Mouse (Mus musculus): ENCODE measurements around the gene Endog. TPM values are rescaled to one million over a fixed set of nuclear protein-coding genes. Genes with fewer than 3 reads are reported as not detected.
"Not testable (repeated sequence)": the region's sequence is repeated elsewhere in the genome, so short reads cannot be mapped to it uniquely, and the experiment has no call there.

Gene Endog
- 10 to 100 TPM; 21.3 to 21.9 TPM for total RNA-seq (2021)

DNA sequence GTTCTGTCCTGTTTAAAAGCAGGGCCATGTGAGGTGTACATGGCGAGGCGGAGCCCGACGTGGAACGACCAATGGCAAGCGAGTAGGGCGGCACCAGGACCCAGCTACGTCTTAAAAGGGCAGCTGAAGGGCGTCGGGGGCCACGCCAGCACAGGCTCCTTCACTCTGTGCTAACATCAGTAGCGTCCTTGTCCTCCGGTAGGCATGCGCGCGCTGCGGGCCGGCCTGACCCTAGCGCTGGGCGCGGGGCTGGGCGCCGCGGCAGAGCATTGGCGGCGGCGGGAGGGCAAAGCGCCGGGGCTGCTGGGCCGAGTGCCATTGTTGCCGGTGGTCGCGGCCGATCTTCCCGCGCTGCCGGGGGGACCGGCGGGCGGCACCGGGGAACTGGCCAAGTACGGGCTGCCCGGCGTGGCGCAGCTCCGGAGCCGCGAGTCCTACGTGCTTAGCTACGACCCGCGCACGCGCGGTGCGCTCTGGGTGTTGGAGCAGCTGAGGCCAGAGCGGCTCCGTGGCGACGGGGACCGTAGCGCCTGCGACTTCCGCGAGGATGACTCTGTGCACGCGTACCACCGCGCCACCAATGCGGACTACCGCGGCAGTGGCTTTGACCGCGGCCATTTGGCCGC is at the start of gene Endog:
TSS of gene Endog (plus strand) at position 123 of the 626 bp plus-strand sequence.
- DNase-seq = peak; percentile 85 to 88

DNA sequence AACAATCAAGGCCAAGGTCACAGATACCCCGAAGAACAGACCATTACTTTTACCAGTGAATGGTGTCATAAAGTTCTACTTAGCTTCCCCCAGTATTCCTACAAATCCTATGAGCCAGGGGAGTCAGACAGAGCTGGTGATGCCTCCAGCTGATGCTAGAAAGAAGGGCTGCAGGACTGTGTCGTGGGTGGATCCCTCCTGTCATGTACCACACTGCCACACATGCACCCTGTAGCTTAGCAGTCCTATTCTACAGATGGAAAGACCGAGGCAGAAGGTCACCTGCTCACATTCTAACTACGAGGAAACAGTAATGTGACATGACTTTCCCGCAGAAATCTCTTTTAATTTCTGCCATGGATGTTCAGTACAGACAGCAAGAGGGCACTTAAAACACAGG is 48.5 kb upstream of the Endog start:
- DNase-seq = peak; percentile 41 to 55

DNA sequence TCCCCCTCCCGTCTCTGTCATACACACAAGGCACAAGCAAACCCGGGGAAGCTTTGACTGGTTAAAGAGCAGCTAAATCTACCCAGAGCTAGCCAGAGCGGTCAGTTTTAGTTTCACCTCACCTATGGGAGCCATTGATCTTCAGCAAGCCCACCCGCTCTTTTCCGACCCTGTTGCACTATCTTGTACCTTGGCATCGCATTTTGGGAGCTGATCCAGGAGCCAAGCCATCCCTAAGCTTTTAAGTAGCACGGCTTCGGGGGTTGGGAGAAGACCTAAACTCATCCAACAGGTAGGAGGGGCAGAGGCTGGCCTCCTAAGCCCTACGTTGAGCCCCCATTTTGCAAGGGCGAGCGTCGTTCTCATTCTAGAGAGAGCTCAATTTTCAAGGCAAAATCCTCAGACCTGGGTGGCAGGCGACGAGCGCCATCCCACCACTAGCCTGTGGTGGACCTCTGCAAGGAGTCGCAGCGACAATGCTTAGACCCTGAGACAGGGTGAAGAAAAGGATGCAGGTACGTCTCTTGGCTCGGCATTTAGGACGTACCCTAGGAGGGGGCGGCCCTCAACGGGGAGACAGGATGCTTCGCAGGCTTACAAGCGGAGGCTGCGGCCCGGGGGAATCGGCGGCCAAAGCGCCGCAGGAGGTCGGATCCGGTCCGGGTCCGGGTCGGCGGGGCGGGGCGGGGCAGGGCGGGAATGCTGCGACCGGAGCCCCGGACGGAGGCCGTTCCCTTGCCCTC is 47.4 kb upstream of the Endog start:
- peak in 1 of 2 experiments; percentile 17 for DNase-seq

GRCm38 (mm10) chr2:30124472-30125274 is 46.6 kb upstream of the Endog start, which contains the start of gene Zer1:
TSS of gene Zer1 (minus strand) at chr2:30124585.
- peak; percentile 95 to 96 for DNase-seq

GRCm38 (mm10) chr2:30128789-30129188 is 42.5 kb upstream of the Endog start:
- DNase-seq = no peak

GRCm38 (mm10) chr2:30130156-30130555 is 41.1 kb upstream of the Endog start:
- no peak for DNase-seq

DNA sequence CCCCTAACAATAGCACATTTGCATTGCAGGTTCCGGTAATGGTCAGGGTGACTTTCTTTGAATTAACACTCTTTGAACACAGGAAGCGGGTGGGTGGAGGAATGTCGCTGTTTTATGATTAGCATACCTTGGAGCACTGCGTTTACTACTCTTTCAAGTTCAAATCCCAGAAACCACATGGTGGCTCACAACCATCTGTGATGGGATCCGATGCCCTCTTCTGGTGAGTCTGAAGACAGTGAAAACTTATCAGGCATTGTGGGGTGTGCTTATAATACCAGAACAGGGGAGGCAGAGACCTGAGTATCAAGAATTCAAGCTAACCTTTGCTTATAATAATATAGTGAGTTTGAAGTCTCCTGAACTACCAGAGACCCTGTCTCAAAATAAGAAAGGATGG is 40.1 kb upstream of the Endog start:
- not testable (repeated sequence) for DNase-seq

DNA sequence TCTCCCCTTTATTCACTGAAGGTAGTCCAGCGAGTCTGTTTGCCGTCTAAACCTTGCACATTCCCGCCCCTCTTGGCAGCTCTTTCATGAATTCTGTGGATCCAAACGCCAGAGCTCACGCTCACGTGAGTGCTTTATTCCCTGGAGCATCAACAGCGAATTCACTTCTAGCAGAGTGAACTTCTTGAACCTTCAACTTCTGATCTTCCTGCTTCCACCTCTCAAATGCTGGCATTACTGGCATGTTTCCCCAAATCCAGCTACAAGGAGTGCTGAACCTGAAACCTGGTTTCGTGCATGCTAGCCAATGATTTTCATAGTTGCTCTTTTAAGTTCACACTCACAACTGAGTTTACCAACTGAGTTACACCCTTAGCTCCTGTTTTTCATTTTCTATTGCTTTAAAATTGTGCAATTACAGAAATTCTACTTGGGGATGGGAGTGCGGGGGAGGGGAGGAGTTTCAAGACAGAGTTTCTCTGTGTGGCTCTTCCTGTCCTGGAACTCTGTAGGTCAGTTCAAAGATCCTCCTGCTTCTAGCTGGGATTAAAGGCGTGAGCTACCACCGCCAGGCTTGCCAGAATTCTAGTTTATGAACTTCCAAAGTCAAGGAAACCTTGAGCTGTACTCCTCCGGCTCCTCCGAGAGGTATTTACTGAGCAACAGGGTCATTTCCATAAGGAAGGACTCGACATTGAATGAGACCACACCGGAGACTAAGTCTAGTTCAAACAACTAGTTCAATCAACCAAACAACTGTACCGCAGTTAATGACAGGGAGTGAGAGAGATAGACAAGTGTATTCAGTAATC is 38.3 kb upstream of the Endog start:
- DNase-seq = no peak

DNA sequence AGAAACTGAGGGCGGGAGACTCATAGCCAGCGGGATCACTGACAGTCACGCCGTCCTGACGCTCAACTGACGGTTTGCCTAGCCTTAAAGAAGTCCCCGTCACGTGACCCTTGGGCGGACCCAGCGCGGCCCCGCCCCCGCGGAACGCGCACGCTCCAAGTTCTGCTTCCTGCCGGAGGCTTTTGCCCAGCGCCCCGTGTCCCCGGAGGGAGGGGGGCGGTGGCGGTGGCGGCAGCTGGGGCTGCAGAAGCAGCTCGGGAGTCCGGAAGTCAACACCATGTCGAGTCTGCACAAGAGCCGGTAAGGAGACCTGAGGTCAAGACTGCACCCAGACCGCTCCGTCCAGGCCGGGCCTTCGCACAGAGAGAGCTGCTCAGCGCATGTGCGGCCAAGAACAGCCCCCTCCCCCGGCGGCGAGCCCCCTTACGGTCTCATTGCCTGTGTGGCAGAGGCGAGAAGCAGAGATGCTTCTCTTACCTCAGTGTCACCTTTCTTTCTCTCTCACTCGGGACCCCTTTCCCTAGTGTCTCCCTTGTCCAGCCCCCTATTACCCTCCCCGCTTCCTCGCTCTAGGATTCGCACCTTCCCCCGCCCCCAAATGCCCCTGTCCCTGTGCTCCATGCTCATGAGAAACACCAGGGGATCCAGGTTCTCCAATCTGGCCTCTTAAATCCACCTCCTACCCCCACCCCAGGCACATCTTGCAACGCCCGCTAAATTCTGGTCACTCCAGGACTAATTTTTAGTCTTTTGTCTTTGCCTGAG is 37.5 kb upstream of the Endog start, which contains the start of gene Tbc1d13:
TSS of gene Tbc1d13 (plus strand) at position 134 of the 765 bp plus-strand sequence.
- DNase-seq = peak; percentile 97 to 98

- DNase-seq = no peak
These were observed 36.9 kb upstream of the Endog start for GRCm38 (mm10) chr2:30134378-30134711.

DNA sequence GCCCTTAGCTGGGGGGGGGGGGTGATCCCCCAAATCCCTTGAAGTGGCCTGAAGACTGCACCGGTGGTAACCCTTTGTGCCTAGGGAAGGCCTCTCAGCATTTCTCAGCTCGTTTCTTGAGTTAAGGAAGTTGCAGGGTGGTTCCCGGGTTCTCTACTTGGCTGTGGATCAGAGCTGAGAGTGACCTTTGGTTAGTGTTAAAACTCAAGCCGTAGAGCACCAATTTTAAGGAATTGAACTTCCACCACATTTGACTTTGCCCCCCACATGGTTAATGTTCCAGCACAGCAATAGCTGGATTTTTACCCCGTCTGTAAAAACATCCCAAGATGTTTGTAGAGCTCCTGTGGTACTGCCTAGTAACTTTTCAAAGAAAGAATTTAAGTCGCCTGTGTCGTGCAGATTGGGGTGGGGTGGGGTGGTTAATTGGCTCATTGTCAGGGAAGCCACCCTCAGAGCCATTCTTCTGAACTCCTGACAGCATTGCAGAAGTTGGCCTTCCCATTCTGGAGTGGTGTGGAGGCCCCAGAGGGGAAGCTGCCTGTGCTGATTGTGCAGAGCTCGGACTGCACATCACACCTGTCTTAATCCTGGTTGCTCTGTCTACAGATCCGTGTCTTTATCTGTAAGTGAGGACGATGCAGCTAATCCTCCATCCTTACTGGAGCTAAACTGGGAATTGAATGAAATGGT is 36.2 kb upstream of the Endog start:
- no peak for DNase-seq

GRCm38 (mm10) chr2:30136458-30136857 is 34.8 kb upstream of the Endog start:
- DNase-seq = no peak

- DNase-seq = not testable (repeated sequence)
These were observed 31.3 kb upstream of the Endog start for GRCm38 (mm10) chr2:30140021-30140420.

DNA sequence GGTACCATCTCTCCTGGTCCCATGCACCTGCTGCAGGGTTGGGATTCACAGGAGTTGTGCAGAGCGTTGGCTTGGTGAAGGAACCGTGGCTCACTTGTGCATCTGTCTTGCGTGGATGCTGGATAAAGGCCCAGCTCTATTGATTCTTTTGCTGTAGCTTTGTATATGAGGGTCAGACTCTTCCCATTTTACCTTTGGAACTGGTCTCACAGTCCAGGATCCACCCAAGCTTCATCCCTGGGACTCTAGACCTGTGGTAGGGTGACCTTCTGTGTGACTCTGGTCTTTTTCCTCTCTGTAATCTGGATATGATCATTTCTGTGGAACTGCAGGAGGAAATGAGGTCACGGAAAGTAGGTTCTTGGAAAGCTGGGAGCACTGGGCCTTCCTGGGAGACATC is 26.9 kb upstream of the Endog start:
- DNase-seq = no peak

GRCm38 (mm10) chr2:30147466-30147865 is 23.8 kb upstream of the Endog start:
- DNase-seq = no peak

GRCm38 (mm10) chr2:30151840-30152239 is 19.5 kb upstream of the Endog start:
- no peak for DNase-seq

DNA sequence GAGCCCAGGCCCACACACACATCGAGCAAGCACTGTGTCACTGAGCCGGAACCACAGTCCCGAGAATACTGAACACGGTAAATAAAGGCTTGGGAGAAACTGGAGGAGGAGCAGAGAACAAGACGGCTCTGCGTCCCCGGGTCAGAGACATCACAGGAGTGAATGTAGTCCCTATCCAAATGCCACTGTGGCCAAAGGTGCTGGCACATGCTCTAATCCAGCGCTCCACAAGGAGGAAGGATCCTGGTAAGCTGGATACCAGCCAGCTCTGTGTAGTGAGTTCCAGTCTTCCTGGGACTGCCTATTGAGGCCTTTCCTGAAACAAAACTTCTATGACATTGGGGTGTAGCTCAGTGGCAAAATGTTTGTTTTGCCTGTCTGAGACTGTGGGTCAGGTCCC is 18.7 kb upstream of the Endog start:
- DNase-seq = no peak

DNA sequence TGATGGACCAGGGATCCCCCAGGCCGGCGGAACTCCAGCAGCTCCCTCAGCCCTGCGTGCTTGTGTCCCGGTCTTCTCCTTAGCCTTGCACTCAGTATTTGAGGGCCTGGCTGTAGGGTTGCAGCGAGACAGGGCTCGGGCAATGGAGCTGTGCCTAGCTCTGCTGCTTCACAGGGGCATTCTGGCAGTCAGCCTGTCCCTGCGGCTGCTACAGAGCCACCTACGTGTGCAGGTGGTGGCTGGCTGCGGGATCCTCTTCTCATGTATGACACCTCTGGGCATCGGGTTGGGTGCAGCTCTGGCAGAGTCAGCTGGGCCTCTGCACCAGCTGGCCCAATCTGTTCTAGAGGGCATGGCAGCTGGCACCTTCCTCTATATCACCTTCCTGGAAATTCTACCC is 11.4 kb upstream of the Endog start:
- DNase-seq = not testable (repeated sequence)

GRCm38 (mm10) chr2:30161809-30162208 is 9.5 kb upstream of the Endog start:
- no peak for DNase-seq

DNA sequence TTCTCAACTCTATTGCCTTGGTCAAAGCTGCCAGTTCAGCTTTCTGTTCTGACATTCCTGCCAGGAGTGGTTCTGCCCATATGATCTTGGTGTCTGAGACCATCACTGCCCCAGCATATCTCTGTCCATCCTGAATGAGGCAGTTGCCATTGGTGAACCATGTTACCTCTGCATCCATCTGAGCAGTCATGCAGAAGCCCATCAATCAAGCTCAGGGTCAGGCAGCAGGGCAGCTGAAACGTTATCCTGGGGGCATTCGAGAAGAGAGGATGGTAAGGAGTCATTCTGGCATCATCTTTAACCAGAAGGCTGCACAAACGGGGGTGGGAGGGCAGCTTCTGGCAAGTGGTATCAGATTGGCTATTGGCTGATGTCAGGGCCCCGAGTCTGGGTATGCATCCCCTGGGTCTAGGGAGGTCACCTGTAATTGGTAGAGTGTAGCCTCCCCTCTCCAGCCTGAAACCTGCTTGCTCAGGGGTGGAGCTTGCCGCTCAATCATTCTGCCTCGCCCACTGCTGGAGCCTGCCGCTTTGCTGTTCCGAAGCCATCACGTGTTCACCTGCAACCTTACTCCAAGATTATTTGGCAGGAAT is 6.9 kb upstream of the Endog start:
- DNase-seq = no peak

GRCm38 (mm10) chr2:30166677-30167076 is 4.6 kb upstream of the Endog start:
- no peak for DNase-seq

Measured in layer of hippocampus, postnatal 36 days (tissue).